Mouse (Mus musculus): ENCODE results near the gene Gpt2.

DNA sequence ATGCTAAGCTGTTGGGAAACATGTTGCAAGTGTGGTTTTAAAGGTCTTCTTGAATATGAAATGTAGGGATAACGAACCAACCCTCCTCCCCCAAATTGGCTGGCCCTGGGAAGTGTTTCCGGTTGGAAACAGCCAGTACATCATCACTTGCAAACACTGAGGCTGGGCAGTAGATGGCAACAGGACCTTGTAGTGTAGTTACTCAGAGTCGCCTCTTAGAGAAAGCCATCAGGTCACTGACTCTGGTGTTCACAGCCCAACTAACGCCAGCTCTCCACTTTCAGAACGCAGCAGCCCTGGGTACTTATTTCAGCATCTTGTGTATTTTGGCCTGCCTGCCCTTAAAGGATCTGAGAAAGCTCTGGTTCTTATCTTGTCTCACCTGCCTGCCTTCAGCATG lies 31.6 kb upstream of the Gpt2 start:
- TF ChIP-seq MAX (IDR thresholded peaks at IDR 0.05) (no peak), CEBPB (IDR thresholded peaks at IDR 0.05; ENCODE audit: low read depth) (no peak)

All from C2C12 (cell line).